ENCODE assay signal across 8 mouse cellular contexts in genomic region chr5:73337961-73338831, GRCm38 (mm10). TPM values are rescaled to one million over a fixed set of nuclear protein-coding genes. Genes with fewer than 3 reads are reported as not detected.
DNase-seq lines count a peak whose midpoint lies in the region; ATAC-seq and TF ChIP-seq lines count a peak whose summit lies in the region.

No protein-coding gene starts in this region.

- peak overlapping the region; percentile 63 for H3K4me3 ChIP-seq in heart, embryonic 11.5 days (ENCODE audit: low read depth, low read length)
- H3K4me3 ChIP-seq in liver, postnatal 0 days (ENCODE audit: low read depth, low read length) = peak overlapping the region; percentile 55
- H3K4me3 ChIP-seq in neural tube, embryonic 15.5 days (replicated peaks) = peak overlapping the region; percentile 61

- peaks cover 27% of the 10 kb centered on the region for H3K4me1 ChIP-seq in heart, embryonic 11.5 days (ENCODE audit: control insufficient read depth, insufficient read depth, low read length)
- H3K4me1 ChIP-seq in liver, postnatal 0 days (ENCODE audit: insufficient read depth) = peaks cover 4% of the 10 kb centered on the region
- H3K4me1 ChIP-seq in neural tube, embryonic 15.5 days = peaks cover 15% of the 10 kb centered on the region

- H3K36me3 ChIP-seq in heart, embryonic 11.5 days (ENCODE audit: control insufficient read depth, insufficient read depth, low read length) = no peaks in the 10 kb centered on the region
- no peaks in the 10 kb centered on the region for H3K36me3 ChIP-seq in liver, postnatal 0 days (replicated peaks; ENCODE audit: insufficient read depth, low read length)
- H3K36me3 ChIP-seq in neural tube, embryonic 15.5 days = no peaks in the 10 kb centered on the region

- no peak for TF ChIP-seq CTCF in liver, postnatal 0 days (IDR thresholded peaks at IDR 0.05; ENCODE audit: low read depth)

- WGBS in heart, embryonic 11.5 days (ENCODE audit: insufficient replicate concordance) = 4% methylated on average over 41 of the region's 41 CpGs
- 6% methylated on average over 28 of the region's 41 CpGs for WGBS in liver, postnatal 0 days (ENCODE audit: insufficient replicate concordance)
- WGBS in neural tube, embryonic 15.5 days = 4% methylated on average over 33 of the region's 41 CpGs

- peak; percentile 49; the same call in 1 of the 2 replicates for ATAC-seq in heart, embryonic 11.5 days (replicated peaks; ENCODE audit: insufficient number of reproducible peaks, low FRiP score, low TSS enrichment)
- 0 out of 2 replicates have a peak, but pooled peaks have one; percentile 21 for ATAC-seq in liver, postnatal 0 days
- ATAC-seq in neural tube, embryonic 15.5 days (ENCODE audit: low FRiP score) = peak; percentile 81
- no peak for ATAC-seq in monocyte, adult 5-6 weeks (replicated peaks; ENCODE audit: insufficient number of reproducible peaks, low FRiP score, low TSS enrichment, poor library complexity, severe bottlenecking)

- H3K27ac ChIP-seq in heart, embryonic 11.5 days (ENCODE audit: low read depth, low read length) = peak overlapping the region; percentile 41; the same call in 1 of the 2 replicates
- H3K27ac ChIP-seq in liver, postnatal 0 days (ENCODE audit: low read depth) = no peak overlapping the region
- H3K27ac ChIP-seq in neural tube, embryonic 15.5 days (replicated peaks) = peak overlapping the region; percentile 68

- no peaks in the 10 kb centered on the region for H3K27me3 ChIP-seq in heart, embryonic 11.5 days (ENCODE audit: control insufficient read depth, insufficient read depth, low read length)
- no peaks in the 10 kb centered on the region for H3K27me3 ChIP-seq in liver, postnatal 0 days (ENCODE audit: insufficient read depth, low read length)
- no peaks in the 10 kb centered on the region for H3K27me3 ChIP-seq in neural tube, embryonic 15.5 days (replicated peaks)

- peak; percentile 22 for DNase-seq in CD4-positive, CD25-positive, alpha-beta regulatory T cell, adult 2 months (ENCODE audit: low read depth, low spot score)
- peak; percentile 61 for DNase-seq in ZHBTc4 (ENCODE audit: low read depth, low spot score)
- DNase-seq in embryo, embryonic 9.5 days (ENCODE audit: extremely low spot score) = peak; percentile 52
- peak; percentile 31 to 48 for DNase-seq in kidney, postnatal 25 days
- DNase-seq in liver, postnatal 0 days = peak; percentile 27

- peak overlapping the region; percentile 80 for H3K4me2 ChIP-seq in heart, embryonic 11.5 days
- peak overlapping the region; percentile 82 for H3K4me2 ChIP-seq in liver, postnatal 0 days (ENCODE audit: low read depth, low read length)
- H3K4me2 ChIP-seq in neural tube, embryonic 15.5 days = peak overlapping the region; percentile 88

- peak overlapping the region; percentile 76 for H3K9ac ChIP-seq in heart, embryonic 11.5 days (ENCODE audit: low read depth, low read length)
- H3K9ac ChIP-seq in liver, postnatal 0 days (replicated peaks) = peak overlapping the region; percentile 51
- peak overlapping the region; percentile 61 for H3K9ac ChIP-seq in neural tube, embryonic 15.5 days (replicated peaks)

- no peaks in the 10 kb centered on the region for H3K9me3 ChIP-seq in heart, embryonic 11.5 days (replicated peaks; ENCODE audit: control insufficient read depth, low read length)
- no peaks in the 10 kb centered on the region for H3K9me3 ChIP-seq in liver, postnatal 0 days (ENCODE audit: low read length)
- H3K9me3 ChIP-seq in neural tube, embryonic 15.5 days (replicated peaks) = no peaks in the 10 kb centered on the region

- no peak for TF ChIP-seq EP300 in liver, postnatal 0 days (IDR thresholded peaks at IDR 0.05; ENCODE audit: low read depth)

RNA-seq across cellular contexts. Expression of gene Ociad2, which starts 2.6 kb away (rescaled TPM):
- 21.6 and 22.5 TPM in 2 replicates for polyA plus RNA-seq in heart, embryonic 11.5 days (2014; fragmentation: Nextera tagmentation; extraction: Ambion mirVana)
- polyA plus RNA-seq in liver, postnatal 0 days (2015; fragmentation: Nextera tagmentation; extraction: Ambion mirVana) = 1.2 and 2.0 TPM in 2 replicates
- polyA plus RNA-seq in neural tube, embryonic 15.5 days (2015; fragmentation: Nextera tagmentation; extraction: Ambion mirVana) = 25.4 and 35.8 TPM in 2 replicates
- 0.68 TPM in 1 of 3 replicates, not detected in the others for total RNA-seq in monocyte, adult 5-6 weeks (2017)

RNA-seq across cellular contexts. Expression of gene Ociad1, which starts 45.6 kb away (rescaled TPM):
- 156 and 190 TPM in 2 replicates for polyA plus RNA-seq in heart, embryonic 11.5 days (2014; fragmentation: Nextera tagmentation; extraction: Ambion mirVana)
- 98.7 and 105 TPM in 2 replicates for polyA plus RNA-seq in liver, postnatal 0 days (2015; fragmentation: Nextera tagmentation; extraction: Ambion mirVana)
- polyA plus RNA-seq in neural tube, embryonic 15.5 days (2015; fragmentation: Nextera tagmentation; extraction: Ambion mirVana) = 376 and 411 TPM in 2 replicates
- total RNA-seq in monocyte, adult 5-6 weeks (2017) = 252 to 293 TPM (median 259 TPM) in 3 replicates
